Mouse (Mus musculus) stomach, embryonic 16.5 days (tissue): ENCODE measurements around the gene Larp1. TPM values are rescaled to one million over a fixed set of nuclear protein-coding genes. Genes with fewer than 3 reads are reported as not detected.

Source experiments
- ATAC-seq: fragments of 200-750 bp; cut with Nextera tagmentation; 2 replicates; pipeline ENCODE4 v1.8.0; 2017; ENCODE audit warnings: moderate number of reproducible peaks, moderate TSS enrichment; ENCODE audit not compliant: insufficient read depth, low FRiP score
- H3K27ac ChIP-seq: fragments of 300-500 bp; sonication (generic); 2 replicates; pipeline ENCODE4 v1.5.1; 2014; ENCODE audit warnings: low read length
- H3K27me3 ChIP-seq: fragments of 300-500 bp; sonication (generic); 2 replicates; pipeline ENCODE4 v1.6.1; 2014; ENCODE audit warnings: low read length, control low read depth, mixed read lengths; ENCODE audit not compliant: control insufficient read depth, insufficient read depth
- H3K36me3 ChIP-seq: fragments of 300-500 bp; sonication (generic); 2 replicates; pipeline ENCODE4 v1.6.1; 2014; ENCODE audit warnings: low read length; ENCODE audit not compliant: control insufficient read depth, insufficient read depth
- H3K4me1 ChIP-seq: fragments of 300-500 bp; sonication (generic); 2 replicates; pipeline ENCODE4 v1.6.1; 2014; ENCODE audit warnings: low read length, control low read depth, mixed read lengths; ENCODE audit not compliant: control insufficient read depth, insufficient read depth
- H3K4me2 ChIP-seq: fragments of 300-500 bp; sonication (generic); 2 replicates; pipeline ENCODE4 v1.6.1; 2014; ENCODE audit warnings: low read depth, low read length, mixed read lengths
- H3K4me3 ChIP-seq: fragments of 300-500 bp; sonication (generic); replicated peaks from 2 replicates; pipeline ENCODE4 v1.5.1; 2014; ENCODE audit warnings: mild to moderate bottlenecking, low read length
- H3K9ac ChIP-seq: fragments of 300-500 bp; sonication (generic); 2 replicates; pipeline ENCODE4 v1.6.1; 2014; ENCODE audit warnings: low read length
- H3K9me3 ChIP-seq: fragments of 300-500 bp; sonication (generic); replicated peaks from 2 replicates; pipeline ENCODE4 v1.6.1; 2016; ENCODE audit warnings: low read length, control low read depth; ENCODE audit not compliant: control insufficient read depth
- WGBS: fragments of 180-500 bp; shearing (Covaris S2); extraction: QIAGEN DNeasy Blood & Tissue Kit; methylation state at CpG from one replicate; pipeline ENCODE4 v1.1.7; 2014; 5-methylcytosine and 5-hydroxymethylcytosine counted together
- polyA plus RNA-seq: library from polyadenylated mRNA; unstranded; fragments of >200 nt; fragmentation: Nextera tagmentation; extraction: Ambion mirVana; gene quantifications from 2 replicates; pipeline ENCODE4 v1.2.1, GENCODE M21; 2015

Larp1 gene
- polyA plus RNA-seq, 1 experiment from 2014 or later: 22.9 TPM

DNA sequence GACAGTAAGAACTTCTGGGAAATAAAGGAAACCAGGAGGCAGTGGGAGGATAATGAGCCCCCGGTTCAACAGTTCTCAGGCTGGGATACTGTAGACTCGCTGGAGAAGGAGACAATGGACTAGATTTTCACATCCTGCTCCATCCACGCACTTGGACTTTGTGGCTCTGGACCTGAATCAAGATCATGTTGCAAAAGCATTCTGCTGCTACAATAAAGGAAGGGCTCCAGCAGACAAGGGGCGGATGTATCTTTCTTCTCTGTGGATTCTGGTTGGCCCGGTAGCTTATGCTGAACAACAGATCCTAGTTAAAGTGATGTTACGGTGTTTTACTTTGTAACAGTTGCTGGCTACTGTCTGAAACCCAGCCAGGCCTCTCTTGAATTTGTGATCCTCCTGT is 22.4 kb upstream of the Larp1 start:
- no peak for ATAC-seq
- WGBS: 77% methylated on average over 6 of the region's 6 CpGs
- H3K27me3 ChIP-seq: no peaks in the 10 kb centered on the region
- no peaks in the 10 kb centered on the region for H3K9me3 ChIP-seq
- peak overlapping the region; percentile 42; the same call in 1 of the 2 replicates for H3K27ac ChIP-seq
- no peak overlapping the region for H3K4me2 ChIP-seq
- peaks cover 20% of the 10 kb centered on the region for H3K4me1 ChIP-seq
- H3K9ac ChIP-seq: no peak overlapping the region
- H3K4me3 ChIP-seq: no peak overlapping the region
- H3K36me3 ChIP-seq: no peaks in the 10 kb centered on the region

- 92% methylated on average over 7 of the region's 7 CpGs for WGBS
Measured at GRCm38 (mm10) chr11:57986861-57987260, 22.0 kb upstream of the Larp1 start.

GRCm38 (mm10) chr11:57998168-57998567 is 10.7 kb upstream of the Larp1 start:
- Histone ChIP-seq H3K27ac (no peak overlapping the region), H3K9me3 (no peaks in the 10 kb centered on the region), H3K4me1 (no peaks in the 10 kb centered on the region), H3K27me3 (no peaks in the 10 kb centered on the region), H3K9ac (no peak overlapping the region), H3K4me2 (no peak overlapping the region), H3K36me3 (no peaks in the 10 kb centered on the region), H3K4me3 (no peak overlapping the region)
- WGBS: 77% methylated on average over 7 of the region's 7 CpGs
- no peak for ATAC-seq

More at GRCm38 (mm10) chr11:57986861-57987260, 22.0 kb upstream of the Larp1 start:
- ATAC-seq: no peak
- Histone ChIP-seq H3K4me3 (no peak overlapping the region), H3K9ac (no peak overlapping the region), H3K4me1 (peaks cover 20% of the 10 kb centered on the region), H3K27me3 (no peaks in the 10 kb centered on the region), H3K36me3 (no peaks in the 10 kb centered on the region), H3K27ac (peak overlapping the region; percentile 42; the same call in 1 of the 2 replicates), H3K9me3 (no peaks in the 10 kb centered on the region), H3K4me2 (no peak overlapping the region)

DNA sequence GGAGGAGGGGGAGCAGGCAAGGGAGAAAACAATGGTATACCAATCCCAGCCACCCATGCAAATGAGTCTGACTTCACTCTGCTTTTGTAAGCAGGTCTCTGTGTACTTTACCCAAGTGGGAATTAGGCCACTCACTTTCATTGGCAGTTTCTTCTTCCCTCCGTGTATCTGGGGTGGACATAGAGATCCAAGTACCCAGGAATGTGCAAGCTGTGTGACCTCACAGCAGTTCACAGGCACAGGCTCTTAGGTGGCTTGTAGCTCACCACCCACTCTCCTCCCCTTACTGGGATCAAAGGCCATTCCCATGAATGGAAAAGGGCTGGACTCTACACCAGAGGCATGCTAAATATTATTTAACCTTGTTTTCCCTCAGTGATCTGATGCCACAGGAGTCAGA is 10.0 kb upstream of the Larp1 start:
- ATAC-seq: peak; percentile 66
- H3K9me3 ChIP-seq: no peaks in the 10 kb centered on the region
- H3K4me1 ChIP-seq: no peaks in the 10 kb centered on the region
- WGBS: 28% methylated on average over 1 of the region's 1 CpGs
- H3K27me3 ChIP-seq: no peaks in the 10 kb centered on the region
- no peak overlapping the region for H3K4me3 ChIP-seq
- H3K4me2 ChIP-seq: no peak overlapping the region
- H3K27ac ChIP-seq: no peak overlapping the region
- H3K9ac ChIP-seq: no peak overlapping the region
- no peaks in the 10 kb centered on the region for H3K36me3 ChIP-seq

DNA sequence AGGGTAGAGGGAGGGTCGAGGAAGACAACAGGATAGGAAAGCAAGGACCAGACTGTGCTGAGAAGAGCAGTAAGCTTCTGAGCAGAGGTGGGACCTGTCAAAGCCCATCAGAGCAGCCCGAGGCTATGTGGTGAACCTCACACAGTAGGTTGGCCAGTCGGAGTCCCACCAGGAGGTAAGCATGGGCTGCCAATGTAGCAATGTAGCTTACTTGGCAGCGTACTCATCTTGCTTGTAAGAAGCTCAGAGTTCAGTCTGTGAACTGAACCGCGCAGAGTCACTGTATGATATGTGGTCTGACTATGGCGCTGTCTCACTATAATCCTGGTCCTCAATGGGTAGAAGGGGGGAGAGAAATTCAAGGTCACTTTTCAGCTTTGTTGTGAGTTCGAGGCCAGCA is 5.7 kb upstream of the Larp1 start:
- H3K27me3 ChIP-seq: no peaks in the 10 kb centered on the region
- no peak overlapping the region for H3K4me2 ChIP-seq
- H3K27ac ChIP-seq: no peak overlapping the region
- H3K4me1 ChIP-seq: 0 out of 2 replicates have a peak, but pooled peaks cover 3% of the 10 kb centered on the region
- H3K4me3 ChIP-seq: no peak overlapping the region
- no peak for ATAC-seq
- 78% methylated on average over 8 of the region's 8 CpGs for WGBS
- H3K9me3 ChIP-seq: no peaks in the 10 kb centered on the region
- no peaks in the 10 kb centered on the region for H3K36me3 ChIP-seq
- H3K9ac ChIP-seq: no peak overlapping the region

DNA sequence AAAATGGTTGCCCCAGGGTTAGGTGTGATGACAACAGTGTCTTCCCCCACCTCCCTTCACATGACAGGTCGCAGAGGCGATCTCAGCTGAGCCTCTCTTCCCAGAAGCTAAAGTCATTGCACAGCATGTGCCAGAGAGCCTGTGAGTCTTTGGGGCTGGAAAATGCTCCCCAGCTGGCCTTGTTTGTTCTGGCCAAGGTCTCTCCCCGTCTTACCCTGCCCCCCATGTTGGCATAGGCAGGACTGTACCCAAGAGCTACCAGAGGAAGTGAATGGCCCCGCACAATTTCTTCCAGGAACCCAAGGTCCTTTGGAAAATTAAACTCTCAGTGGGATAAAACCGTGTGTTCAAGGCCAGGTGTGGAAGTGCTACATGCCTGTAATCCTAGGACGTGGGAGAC is 5.1 kb upstream of the Larp1 start:
- no peaks in the 10 kb centered on the region for H3K9me3 ChIP-seq
- no peak overlapping the region for H3K4me3 ChIP-seq
- no peak overlapping the region for H3K4me2 ChIP-seq
- 64% methylated on average over 6 of the region's 6 CpGs for WGBS
- no peaks in the 10 kb centered on the region for H3K27me3 ChIP-seq
- no peak overlapping the region for H3K27ac ChIP-seq
- H3K36me3 ChIP-seq: no peaks in the 10 kb centered on the region
- 0 out of 2 replicates have a peak, but pooled peaks cover 6% of the 10 kb centered on the region for H3K4me1 ChIP-seq
- no peak overlapping the region for H3K9ac ChIP-seq
- ATAC-seq: no peak

- H3K9ac ChIP-seq: no peak overlapping the region
- no peak for ATAC-seq
Measured at GRCm38 (mm10) chr11:58005110-58005509, 3.8 kb upstream of the Larp1 start.

DNA sequence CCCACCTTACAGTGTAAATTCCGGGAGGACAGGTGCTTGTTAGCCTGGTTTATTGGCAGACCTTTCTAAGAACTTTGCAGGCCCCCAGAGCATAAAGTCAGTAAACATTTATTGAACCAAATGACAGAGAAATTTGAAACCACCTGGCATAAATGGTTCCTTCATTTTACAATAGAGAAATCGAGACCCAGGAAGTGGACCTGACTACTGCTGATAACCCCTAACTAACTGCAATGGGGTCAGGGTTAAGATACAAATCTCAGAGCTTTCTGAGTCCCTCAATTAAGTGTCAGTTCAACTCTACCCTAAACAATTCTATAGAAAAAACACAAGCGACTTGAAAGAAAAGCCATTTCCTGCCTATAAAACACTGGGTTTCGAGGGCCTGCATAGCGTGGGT is 851 bp upstream of the Larp1 start:
- Histone ChIP-seq H3K9ac (peak overlapping the region; percentile 98), H3K27ac (peak overlapping the region; percentile 63), H3K9me3 (no peaks in the 10 kb centered on the region), H3K4me3 (peak overlapping the region; percentile 97), H3K27me3 (no peaks in the 10 kb centered on the region), H3K4me2 (peak overlapping the region; percentile 94), H3K4me1 (peaks cover 22% of the 10 kb centered on the region), H3K36me3 (no peaks in the 10 kb centered on the region)
- WGBS: 9% methylated on average over 5 of the region's 5 CpGs
- ATAC-seq: no peak

More at GRCm38 (mm10) chr11:58005110-58005509, 3.8 kb upstream of the Larp1 start:
- 0 out of 2 replicates have a peak, but pooled peaks cover 6% of the 10 kb centered on the region for H3K4me1 ChIP-seq
- no peaks in the 10 kb centered on the region for H3K36me3 ChIP-seq
- H3K4me2 ChIP-seq: no peak overlapping the region
- H3K27me3 ChIP-seq: no peaks in the 10 kb centered on the region
- no peak overlapping the region for H3K4me3 ChIP-seq
- H3K9me3 ChIP-seq: no peaks in the 10 kb centered on the region
- H3K27ac ChIP-seq: no peak overlapping the region

DNA sequence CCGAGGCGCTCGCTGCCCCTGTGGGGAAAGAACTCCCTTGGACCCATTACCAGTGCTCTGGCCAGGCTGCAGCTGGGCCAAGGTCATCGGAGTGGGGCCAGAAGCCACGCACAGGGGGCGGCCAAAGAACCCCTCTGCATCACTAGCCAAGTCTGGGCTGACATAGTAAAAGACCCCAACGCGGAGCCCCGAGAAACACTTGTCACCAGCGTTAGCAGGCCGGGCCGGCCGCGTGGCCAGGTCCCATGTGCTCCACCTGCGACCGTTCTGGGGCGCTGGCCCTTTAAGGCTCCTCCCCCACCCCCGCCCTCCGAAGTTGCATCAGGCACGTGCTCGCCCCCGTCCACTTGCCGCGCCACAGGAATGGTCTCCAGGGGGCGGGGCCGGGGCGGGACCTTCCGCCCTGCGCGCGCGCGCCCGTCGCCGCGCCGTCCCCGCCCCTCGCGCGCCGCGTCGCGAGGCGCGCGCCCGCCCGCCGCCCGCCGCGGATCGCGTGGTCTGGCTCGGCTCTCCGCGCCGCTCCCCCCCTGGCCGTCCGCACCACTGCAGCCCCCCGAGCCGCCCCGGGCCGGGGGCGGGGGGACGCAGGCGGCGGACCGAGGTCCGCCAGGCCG is 320 bp upstream of the Larp1 start:
- no peaks in the 10 kb centered on the region for H3K9me3 ChIP-seq
- no peaks in the 10 kb centered on the region for H3K36me3 ChIP-seq
- peak overlapping the region; percentile 91 for H3K27ac ChIP-seq
- H3K9ac ChIP-seq: peak overlapping the region; percentile 98
- peak; percentile 93 for ATAC-seq
- under 1% methylated on average over 44 of the region's 74 CpGs for WGBS
- peak overlapping the region; percentile 94 for H3K4me2 ChIP-seq
- no peaks in the 10 kb centered on the region for H3K27me3 ChIP-seq
- H3K4me3 ChIP-seq: peak overlapping the region; percentile 97
- peaks cover 22% of the 10 kb centered on the region for H3K4me1 ChIP-seq
